Mouse (Mus musculus) midbrain, embryonic 15.5 days (tissue): ENCODE data around the gene Nfia. TPM values are rescaled to one million over a fixed set of nuclear protein-coding genes. Genes with fewer than 3 reads are reported as not detected.

Source experiments
- ATAC-seq: fragments of 200-750 bp; cut with Nextera tagmentation; replicated peaks from 2 replicates; pipeline ENCODE4 v1.8.0; 2017; ENCODE audit warnings: moderate TSS enrichment
- H3K27ac ChIP-seq: fragments of 300-500 bp; sonication (generic); 2 replicates; pipeline ENCODE4 v1.5.1; 2015; ENCODE audit warnings: mild to moderate bottlenecking, inconsistent platforms
- H3K27me3 ChIP-seq: fragments of 300-500 bp; sonication (generic); replicated peaks from 2 replicates; pipeline ENCODE4 v1.6.1; 2015; ENCODE audit warnings: inconsistent platforms
- H3K36me3 ChIP-seq: fragments of 300-500 bp; sonication (generic); replicated peaks from 2 replicates; pipeline ENCODE4 v1.6.1; 2015; ENCODE audit warnings: inconsistent platforms
- H3K4me1 ChIP-seq: fragments of 300-500 bp; sonication (generic); 2 replicates; pipeline ENCODE4 v1.6.1; 2015; ENCODE audit warnings: inconsistent platforms
- H3K4me2 ChIP-seq: fragments of 300-500 bp; sonication (generic); 2 replicates; pipeline ENCODE4 v1.6.1; 2015; ENCODE audit warnings: inconsistent platforms, mild to moderate bottlenecking, moderate library complexity
- H3K4me3 ChIP-seq: fragments of 300-500 bp; sonication (generic); 2 replicates; pipeline ENCODE4 v1.5.1; 2015; ENCODE audit warnings: mild to moderate bottlenecking, inconsistent platforms
- H3K9ac ChIP-seq: fragments of 300-500 bp; sonication (generic); 2 replicates; pipeline ENCODE4 v1.6.1; 2015; ENCODE audit warnings: mild to moderate bottlenecking, inconsistent platforms
- H3K9me3 ChIP-seq: fragments of 300-500 bp; sonication (generic); 2 replicates; pipeline ENCODE4 v1.6.1; 2016; ENCODE audit warnings: inconsistent platforms
- WGBS: fragments of 180-500 bp; shearing (Covaris S2); methylation state at CpG from one replicate; pipeline ENCODE4 v1.1.7; 2015; ENCODE audit warnings: mixed read lengths; 5-methylcytosine and 5-hydroxymethylcytosine counted together
- polyA plus RNA-seq: library from polyadenylated mRNA; unstranded; fragments of >200 nt; fragmentation: Nextera tagmentation; extraction: Ambion mirVana; gene quantifications from 2 replicates; pipeline ENCODE4 v1.2.1, GENCODE M21; 2015

Gene Nfia
- polyA plus RNA-seq, 1 experiment from 2014 or later: 26.5 TPM

- H3K9me3 ChIP-seq: no peaks in the 10 kb centered on the region
- no peaks in the 10 kb centered on the region for H3K36me3 ChIP-seq
- H3K4me3 ChIP-seq: no peak overlapping the region
- no peaks in the 10 kb centered on the region for H3K4me1 ChIP-seq
- H3K27ac ChIP-seq: no peak overlapping the region
- 44% methylated on average over 1 of the region's 1 CpGs for whole genome bisulfite sequencing
- no peak for ATAC-seq
- no peak overlapping the region for H3K4me2 ChIP-seq
- no peak overlapping the region for H3K9ac ChIP-seq
- no peaks in the 10 kb centered on the region for H3K27me3 ChIP-seq
Measured at GRCm38 (mm10) chr4:98060601-98061000, 288.1 kb downstream of the Nfia start.

GRCm38 (mm10) chr4:98061086-98061485, 288.6 kb downstream of the Nfia start:
- Histone ChIP-seq H3K9ac (no peak overlapping the region), H3K27me3 (no peaks in the 10 kb centered on the region), H3K4me2 (no peak overlapping the region), H3K9me3 (no peaks in the 10 kb centered on the region), H3K36me3 (no peaks in the 10 kb centered on the region), H3K4me1 (no peaks in the 10 kb centered on the region), H3K27ac (no peak overlapping the region), H3K4me3 (no peak overlapping the region)
- no peak for ATAC-seq
- WGBS: 84% methylated on average over 1 of the region's 1 CpGs

GRCm38 (mm10) chr4:98063280-98063679, 290.7 kb downstream of the Nfia start:
- WGBS: 88% methylated on average over 3 of the region's 3 CpGs

GRCm38 (mm10) chr4:98076106-98076505, 303.6 kb downstream of the Nfia start:
- H3K9ac ChIP-seq: no peak overlapping the region
- no peak for ATAC-seq
- 90% methylated on average over 7 of the region's 7 CpGs for WGBS

More at GRCm38 (mm10) chr4:98063280-98063679, 290.7 kb downstream of the Nfia start:
- no peak for ATAC-seq
- no peak overlapping the region for H3K9ac ChIP-seq
- no peaks in the 10 kb centered on the region for H3K4me1 ChIP-seq
- no peak overlapping the region for H3K4me2 ChIP-seq
- H3K27ac ChIP-seq: no peak overlapping the region
- no peaks in the 10 kb centered on the region for H3K9me3 ChIP-seq
- H3K36me3 ChIP-seq: no peaks in the 10 kb centered on the region
- H3K27me3 ChIP-seq: no peaks in the 10 kb centered on the region
- no peak overlapping the region for H3K4me3 ChIP-seq

GRCm38 (mm10) chr4:98076624-98077023, 304.1 kb downstream of the Nfia start:
- H3K27me3 ChIP-seq: no peaks in the 10 kb centered on the region

More at GRCm38 (mm10) chr4:98076106-98076505, 303.6 kb downstream of the Nfia start:
- H3K27ac ChIP-seq: no peak overlapping the region
- H3K4me3 ChIP-seq: no peak overlapping the region
- H3K36me3 ChIP-seq: no peaks in the 10 kb centered on the region
- no peaks in the 10 kb centered on the region for H3K27me3 ChIP-seq
- H3K9me3 ChIP-seq: no peaks in the 10 kb centered on the region
- no peak overlapping the region for H3K4me2 ChIP-seq
- no peaks in the 10 kb centered on the region for H3K4me1 ChIP-seq

GRCm38 (mm10) chr4:98080586-98080985, 308.1 kb downstream of the Nfia start:
- ATAC-seq: no peak
- no peaks in the 10 kb centered on the region for H3K9me3 ChIP-seq
- no peak overlapping the region for H3K27ac ChIP-seq
- no peaks in the 10 kb centered on the region for H3K36me3 ChIP-seq
- no peak overlapping the region for H3K4me3 ChIP-seq
- no peaks in the 10 kb centered on the region for H3K27me3 ChIP-seq
- H3K4me2 ChIP-seq: no peak overlapping the region
- H3K4me1 ChIP-seq: no peaks in the 10 kb centered on the region
- WGBS: 58% methylated on average over 1 of the region's 1 CpGs
- H3K9ac ChIP-seq: no peak overlapping the region

More at GRCm38 (mm10) chr4:98076624-98077023, 304.1 kb downstream of the Nfia start:
- H3K27ac ChIP-seq: no peak overlapping the region
- H3K4me1 ChIP-seq: no peaks in the 10 kb centered on the region
- no peak overlapping the region for H3K4me3 ChIP-seq
- 89% methylated on average over 7 of the region's 7 CpGs for WGBS
- H3K9me3 ChIP-seq: no peaks in the 10 kb centered on the region
- no peak overlapping the region for H3K4me2 ChIP-seq
- H3K36me3 ChIP-seq: no peaks in the 10 kb centered on the region
- ATAC-seq: no peak
- no peak overlapping the region for H3K9ac ChIP-seq

- no peak overlapping the region for H3K4me2 ChIP-seq
- H3K27me3 ChIP-seq: no peaks in the 10 kb centered on the region
- no peak overlapping the region for H3K4me3 ChIP-seq
- H3K4me1 ChIP-seq: no peaks in the 10 kb centered on the region
- no peak for ATAC-seq
- H3K9ac ChIP-seq: no peak overlapping the region
- H3K9me3 ChIP-seq: no peaks in the 10 kb centered on the region
- no peak overlapping the region for H3K27ac ChIP-seq
- H3K36me3 ChIP-seq: no peaks in the 10 kb centered on the region
- WGBS: 59% methylated on average over 1 of the region's 1 CpGs
Measured at GRCm38 (mm10) chr4:98081962-98082361, 309.4 kb downstream of the Nfia start.

- no peaks in the 10 kb centered on the region for H3K9me3 ChIP-seq
- no peaks in the 10 kb centered on the region for H3K4me1 ChIP-seq
- H3K27ac ChIP-seq: no peak overlapping the region
- WGBS: 91% methylated on average over 4 of the region's 4 CpGs
- no peak overlapping the region for H3K4me2 ChIP-seq
- no peak for ATAC-seq
- H3K27me3 ChIP-seq: no peaks in the 10 kb centered on the region
- no peak overlapping the region for H3K4me3 ChIP-seq
- H3K36me3 ChIP-seq: no peaks in the 10 kb centered on the region
- no peak overlapping the region for H3K9ac ChIP-seq
Measured at GRCm38 (mm10) chr4:98082512-98082911, 310.0 kb downstream of the Nfia start.

GRCm38 (mm10) chr4:98085060-98085459, 312.5 kb downstream of the Nfia start:
- Histone ChIP-seq H3K9me3 (no peaks in the 10 kb centered on the region), H3K4me2 (no peak overlapping the region), H3K4me1 (no peaks in the 10 kb centered on the region), H3K9ac (no peak overlapping the region), H3K36me3 (no peaks in the 10 kb centered on the region), H3K27ac (no peak overlapping the region), H3K27me3 (no peaks in the 10 kb centered on the region), H3K4me3 (no peak overlapping the region)
- WGBS: 91% methylated on average over 6 of the region's 6 CpGs
- ATAC-seq: no peak

GRCm38 (mm10) chr4:98086976-98087375, 314.4 kb downstream of the Nfia start:
- H3K27me3 ChIP-seq: no peaks in the 10 kb centered on the region
- no peaks in the 10 kb centered on the region for H3K36me3 ChIP-seq
- H3K4me2 ChIP-seq: no peak overlapping the region
- no peak overlapping the region for H3K4me3 ChIP-seq
- H3K4me1 ChIP-seq: no peaks in the 10 kb centered on the region
- no peaks in the 10 kb centered on the region for H3K9me3 ChIP-seq
- H3K27ac ChIP-seq: no peak overlapping the region
- H3K9ac ChIP-seq: no peak overlapping the region
- ATAC-seq: no peak
- 79% methylated on average over 4 of the region's 4 CpGs for WGBS

GRCm38 (mm10) chr4:98089985-98090384, 317.5 kb downstream of the Nfia start:
- Histone ChIP-seq H3K4me3 (no peak overlapping the region), H3K9ac (no peak overlapping the region), H3K27ac (no peak overlapping the region), H3K27me3 (no peaks in the 10 kb centered on the region), H3K4me1 (peaks cover 6% of the 10 kb centered on the region; the same call in 1 of the 2 replicates), H3K9me3 (no peaks in the 10 kb centered on the region), H3K4me2 (no peak overlapping the region), H3K36me3 (no peaks in the 10 kb centered on the region)
- 50% methylated on average over 6 of the region's 6 CpGs for WGBS
- no peak for ATAC-seq

GRCm38 (mm10) chr4:98090586-98090985, 318.1 kb downstream of the Nfia start:
- Histone ChIP-seq H3K4me3 (no peak overlapping the region), H3K27ac (no peak overlapping the region), H3K36me3 (no peaks in the 10 kb centered on the region), H3K27me3 (no peaks in the 10 kb centered on the region), H3K4me1 (peaks cover 6% of the 10 kb centered on the region; the same call in 1 of the 2 replicates), H3K9ac (no peak overlapping the region), H3K4me2 (no peak overlapping the region), H3K9me3 (no peaks in the 10 kb centered on the region)
- ATAC-seq: no peak
- 67% methylated on average over 3 of the region's 3 CpGs for WGBS

- 60% methylated on average over 4 of the region's 4 CpGs for WGBS
- no peak for ATAC-seq
- Histone ChIP-seq H3K4me3 (no peak overlapping the region), H3K27ac (peak overlapping the region; percentile 6; the same call in 1 of the 2 replicates), H3K27me3 (no peaks in the 10 kb centered on the region), H3K4me2 (no peak overlapping the region), H3K9ac (no peak overlapping the region), H3K36me3 (no peaks in the 10 kb centered on the region), H3K9me3 (no peaks in the 10 kb centered on the region), H3K4me1 (peaks cover 6% of the 10 kb centered on the region; the same call in 1 of the 2 replicates)
Measured at GRCm38 (mm10) chr4:98091368-98091827, 318.9 kb downstream of the Nfia start.
